Mouse (Mus musculus) ES-Bruce4 (cell line): ENCODE results near the gene Rap1gap2. TPM values are rescaled to one million over a fixed set of nuclear protein-coding genes. Genes with fewer than 3 reads are reported as not detected.

Experiments
- H3K27ac ChIP-seq: 2 replicates; pipeline ENCODE4 v1.5.1; 2012; ENCODE audit warnings: low read length, inconsistent platforms; ENCODE audit not compliant: insufficient read depth
- H3K27me3 ChIP-seq: 2 replicates; pipeline ENCODE4 v1.6.1; 2012; ENCODE audit warnings: mild to moderate bottlenecking, low read length, inconsistent platforms; ENCODE audit not compliant: control insufficient read depth, poor library complexity, insufficient read depth, severe bottlenecking
- H3K36me3 ChIP-seq: 2 replicates; pipeline ENCODE4 v1.6.1; 2012; ENCODE audit warnings: inconsistent platforms, mild to moderate bottlenecking, low read length, moderate library complexity; ENCODE audit not compliant: control insufficient read depth, poor library complexity, insufficient read depth, severe bottlenecking
- H3K4me1 ChIP-seq: one replicate; pipeline ENCODE4 v1.8.1; 2011; ENCODE audit warnings: low read length; ENCODE audit not compliant: control insufficient read depth, insufficient read depth
- H3K4me3 ChIP-seq: 2 replicates; pipeline ENCODE4 v1.5.1; 2011; ENCODE audit warnings: low read depth, mild to moderate bottlenecking, low read length
- H3K9ac ChIP-seq: 2 replicates; pipeline ENCODE4 v1.6.1; 2012; ENCODE audit warnings: low read depth, mild to moderate bottlenecking, inconsistent platforms; ENCODE audit not compliant: poor library complexity, severe bottlenecking
- H3K9me3 ChIP-seq: replicated peaks from 2 replicates; pipeline ENCODE4 v1.6.1; 2012; ENCODE audit warnings: mild to moderate bottlenecking, low read length, inconsistent platforms; ENCODE audit not compliant: control insufficient read depth, poor library complexity, insufficient read depth, severe bottlenecking
- CTCF ChIP-seq: IDR thresholded peaks from one replicate; pipeline ENCODE4 v1.8.1; 2011; ENCODE audit warnings: low read depth, low read length
- EP300 ChIP-seq: IDR thresholded peaks from 2 replicates; pipeline ENCODE4 v1.6.1; 2011; ENCODE audit warnings: low read depth, low read length; ENCODE audit not compliant: insufficient read depth
- POLR2A ChIP-seq: IDR thresholded peaks from one replicate; pipeline ENCODE4 v1.8.1; 2011; ENCODE audit warnings: low read length; ENCODE audit not compliant: insufficient read depth
- polyA plus RNA-seq: library from polyadenylated mRNA; stranded (reverse); fragments of >200 nt; gene quantifications from 2 replicates; pipeline ENCODE4 v1.2.4, GENCODE M21; 2011; ENCODE audit warnings: low read depth; ENCODE audit not compliant: missing spikeins, insufficient read depth, insufficient read length

The Rap1gap2 gene
- polyA plus RNA-seq, 1 experiment, result 5.7 TPM

DNA sequence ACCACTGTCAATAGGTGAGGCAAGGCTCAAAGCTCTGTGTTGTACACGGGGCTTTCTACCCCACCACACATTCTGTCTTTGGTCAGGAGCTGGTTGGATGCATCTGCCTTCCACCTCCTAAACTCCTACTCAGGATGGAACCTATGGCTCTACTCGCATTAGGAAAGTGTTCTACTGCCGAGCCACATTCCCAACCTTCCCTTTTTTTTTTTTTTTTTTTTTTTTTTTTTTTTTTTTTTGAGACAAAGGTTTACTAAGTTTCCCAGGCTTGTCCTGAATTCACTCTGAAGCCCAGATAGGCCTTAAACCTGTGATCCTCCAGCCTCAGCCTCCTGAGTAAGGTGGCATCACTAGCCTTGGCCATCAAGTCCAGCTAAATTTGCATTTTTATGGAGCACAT is 90.5 kb downstream of the Rap1gap2 start:
- H3K4me1 ChIP-seq, result peaks cover 4% of the 10 kb centered on the region
- no peak overlapping the region for H3K9ac ChIP-seq
- no peak for TF ChIP-seq POLR2A
- peaks cover 10% of the 10 kb centered on the region for H3K27me3 ChIP-seq
- H3K36me3 ChIP-seq, result no peaks in the 10 kb centered on the region
- H3K27ac ChIP-seq, result no peak overlapping the region
- H3K4me3 ChIP-seq, result no peak overlapping the region
- no peaks in the 10 kb centered on the region for H3K9me3 ChIP-seq

DNA sequence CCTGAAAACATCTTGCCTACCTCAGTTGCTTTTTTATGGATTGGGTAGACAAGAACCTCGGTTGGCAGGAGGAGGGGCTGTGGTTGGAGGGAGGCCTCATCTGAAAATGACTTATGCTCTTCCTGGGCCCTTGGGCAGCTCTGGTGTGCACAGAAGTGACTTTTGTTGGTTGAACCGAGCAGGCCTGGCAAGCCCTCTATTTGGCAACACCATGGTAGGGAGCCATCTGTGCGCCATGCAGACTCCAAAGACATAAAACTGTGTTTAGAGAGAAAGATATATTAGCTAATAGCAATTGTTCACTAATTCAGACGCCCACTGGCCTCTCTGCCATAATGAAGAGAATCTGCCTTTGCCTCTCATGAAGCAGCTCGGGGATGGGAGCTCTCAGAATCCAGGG is 94.6 kb downstream of the Rap1gap2 start:
- no peaks in the 10 kb centered on the region for H3K36me3 ChIP-seq
- H3K9ac ChIP-seq, result no peak overlapping the region
- no peaks in the 10 kb centered on the region for H3K27me3 ChIP-seq
- H3K4me1 ChIP-seq, result no peaks in the 10 kb centered on the region
- H3K27ac ChIP-seq, result no peak overlapping the region
- TF ChIP-seq EP300 (no peak), POLR2A (no peak), CTCF (no peak)
- H3K9me3 ChIP-seq, result no peaks in the 10 kb centered on the region
- no peak overlapping the region for H3K4me3 ChIP-seq

DNA sequence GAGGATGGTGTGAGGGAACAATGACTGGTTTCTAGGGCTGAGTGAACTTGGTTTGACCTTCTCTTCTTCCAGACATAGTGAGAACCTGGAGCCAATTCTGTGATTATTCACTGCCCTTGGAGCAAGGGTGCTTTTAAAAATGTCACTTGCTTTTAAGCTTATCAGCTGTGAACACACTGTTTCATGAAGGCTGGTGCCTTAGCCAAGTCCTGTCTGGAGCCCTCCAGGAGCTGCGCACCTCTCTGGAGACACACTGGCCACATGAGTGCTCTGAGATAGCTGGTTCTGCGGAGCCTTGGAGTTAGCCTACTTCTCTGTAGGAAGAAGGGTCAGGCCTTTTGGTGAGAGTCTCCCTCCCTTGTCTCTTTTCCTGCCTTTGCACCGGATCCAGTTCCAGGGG is 95.7 kb downstream of the Rap1gap2 start:
- TF ChIP-seq POLR2A (no peak), CTCF (no peak), EP300 (no peak)
- Histone ChIP-seq H3K9ac (no peak overlapping the region), H3K27me3 (no peaks in the 10 kb centered on the region), H3K4me3 (no peak overlapping the region), H3K9me3 (no peaks in the 10 kb centered on the region), H3K4me1 (no peaks in the 10 kb centered on the region), H3K27ac (no peak overlapping the region), H3K36me3 (no peaks in the 10 kb centered on the region)

DNA sequence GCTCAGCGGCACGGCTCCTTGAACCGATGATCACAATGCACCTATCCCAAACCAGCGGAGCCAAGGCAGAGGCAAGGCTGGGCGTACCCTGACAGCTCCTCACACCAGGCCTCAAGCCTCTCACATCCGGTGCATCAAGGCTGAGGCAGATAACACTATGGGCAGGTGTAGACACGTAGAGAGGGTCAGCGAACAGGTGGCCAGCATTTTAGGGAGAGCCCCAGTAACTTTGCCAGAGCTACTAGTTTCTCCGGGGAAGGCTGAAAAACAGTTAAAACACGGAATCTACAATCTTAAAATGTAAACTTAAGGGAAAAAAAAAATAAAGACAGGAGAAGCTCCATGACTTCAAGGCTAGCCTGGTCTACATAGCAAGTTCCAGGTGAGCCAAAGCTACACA is 98.1 kb downstream of the Rap1gap2 start:
- Histone ChIP-seq H3K9ac (no peak overlapping the region), H3K4me3 (no peak overlapping the region), H3K36me3 (no peaks in the 10 kb centered on the region), H3K9me3 (no peaks in the 10 kb centered on the region), H3K27ac (no peak overlapping the region), H3K4me1 (no peaks in the 10 kb centered on the region), H3K27me3 (no peaks in the 10 kb centered on the region)
- TF ChIP-seq EP300 (no peak), POLR2A (no peak), CTCF (no peak)

DNA sequence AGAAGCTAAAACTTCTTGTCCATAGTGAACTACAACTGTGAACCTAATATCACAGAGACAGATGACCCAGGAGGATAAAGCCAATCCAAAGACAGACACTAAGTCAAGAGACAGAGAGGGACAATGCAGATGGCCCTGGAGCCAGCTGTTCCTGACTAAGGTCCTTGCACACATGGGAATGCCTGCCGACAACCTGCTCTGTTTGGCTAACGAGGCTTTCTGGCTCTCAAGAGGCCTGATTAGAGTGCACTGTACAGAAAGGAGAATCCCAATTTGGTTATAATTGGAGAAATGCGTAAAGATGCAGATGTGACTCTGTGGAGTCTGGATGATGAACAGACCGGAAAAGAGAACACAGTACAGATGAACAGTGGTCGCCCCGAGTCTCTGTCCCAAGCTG is 104.4 kb downstream of the Rap1gap2 start:
- TF ChIP-seq POLR2A, result no peak
- no peak for TF ChIP-seq EP300
- no peak for TF ChIP-seq CTCF
- Histone ChIP-seq H3K36me3 (no peaks in the 10 kb centered on the region), H3K27ac (no peak overlapping the region), H3K4me1 (no peaks in the 10 kb centered on the region), H3K4me3 (no peak overlapping the region), H3K9ac (no peak overlapping the region), H3K9me3 (no peaks in the 10 kb centered on the region), H3K27me3 (no peaks in the 10 kb centered on the region)

DNA sequence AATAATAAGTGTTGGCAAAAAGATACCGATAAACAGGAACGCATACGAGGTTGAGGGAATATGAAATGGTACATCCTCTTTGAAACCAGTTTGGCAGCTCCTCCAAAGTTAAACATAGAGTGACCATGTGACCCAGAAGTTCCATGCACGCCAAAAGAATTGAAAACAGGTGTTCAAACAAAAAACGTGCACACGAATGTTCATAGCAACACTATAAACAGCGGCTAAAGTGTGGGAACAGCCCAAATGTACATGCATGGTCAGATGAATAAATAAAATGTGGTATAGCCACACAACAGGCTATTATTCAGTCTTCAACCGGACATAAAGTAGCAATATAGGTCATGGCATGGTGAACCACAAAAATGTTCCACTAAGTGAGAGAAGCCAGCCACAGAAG is 108.2 kb downstream of the Rap1gap2 start:
- H3K4me1 ChIP-seq, result no peaks in the 10 kb centered on the region
- H3K27ac ChIP-seq, result no peak overlapping the region
- TF ChIP-seq EP300 (no peak), POLR2A (no peak), CTCF (no peak)
- no peaks in the 10 kb centered on the region for H3K9me3 ChIP-seq
- no peak overlapping the region for H3K9ac ChIP-seq
- no peaks in the 10 kb centered on the region for H3K36me3 ChIP-seq
- H3K4me3 ChIP-seq, result no peak overlapping the region
- H3K27me3 ChIP-seq, result no peaks in the 10 kb centered on the region
